Mouse (Mus musculus): ENCODE measurements at regions not wholly inside any gene's neighbourhood (a gene's known extent, or its start where the extent isn't known, plus 50 kb on each side); places are given as distances from the start of the nearest gene placed in this dataset.

GRCm38 (mm10) chr16:13204948-13205470, 51.3 kb upstream of the Mrtfb start:
- DNase-seq, result peak in 1 of 2 experiments; percentile 18

GRCm38 (mm10) chr16:13205855-13206254, 50.4 kb upstream of the Mrtfb start:
- DNase-seq, result peak; percentile 62 to 75

All from heart, adult 18-20 months (tissue).